Mouse (Mus musculus): Measurements from ENCODE around the gene Tead1.

DNA sequence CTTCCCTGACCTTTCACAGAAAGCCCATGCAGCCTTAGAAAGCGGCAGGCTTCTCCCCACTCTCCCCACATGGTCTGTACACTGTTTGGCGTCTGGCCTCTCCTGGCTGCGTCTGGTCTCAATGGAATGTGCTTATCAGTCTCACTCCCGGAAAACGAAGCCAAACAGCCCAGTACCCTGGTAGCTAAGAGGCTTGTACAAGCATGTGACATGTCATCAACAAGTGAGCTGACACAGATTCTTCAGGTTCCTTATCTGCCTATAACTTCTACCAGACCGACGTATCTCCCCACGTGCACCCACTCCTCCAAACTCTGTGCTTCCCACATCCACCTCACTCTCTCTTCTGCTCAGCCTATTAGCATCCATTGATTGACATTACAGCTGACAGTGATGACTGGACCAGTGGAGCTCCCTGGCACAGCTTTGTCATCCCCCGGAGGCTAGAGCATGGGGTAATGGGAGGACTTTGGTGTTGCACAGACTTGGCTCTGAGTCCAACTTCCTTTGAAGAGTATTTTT lies 22.9 kb upstream of the Tead1 start:
- TF ChIP-seq EP300 (IDR thresholded peaks at IDR 0.05; ENCODE audit: low read depth) (no peak), CTCF (IDR thresholded peaks at IDR 0.05; ENCODE audit: low read depth) (no peak)
